Mouse (Mus musculus): ENCODE measurements at regions not wholly inside any gene's neighbourhood (a gene's known extent, or its start where the extent isn't known, plus 50 kb on each side); places are given as distances from the start of the nearest gene placed in this dataset.

DNA sequence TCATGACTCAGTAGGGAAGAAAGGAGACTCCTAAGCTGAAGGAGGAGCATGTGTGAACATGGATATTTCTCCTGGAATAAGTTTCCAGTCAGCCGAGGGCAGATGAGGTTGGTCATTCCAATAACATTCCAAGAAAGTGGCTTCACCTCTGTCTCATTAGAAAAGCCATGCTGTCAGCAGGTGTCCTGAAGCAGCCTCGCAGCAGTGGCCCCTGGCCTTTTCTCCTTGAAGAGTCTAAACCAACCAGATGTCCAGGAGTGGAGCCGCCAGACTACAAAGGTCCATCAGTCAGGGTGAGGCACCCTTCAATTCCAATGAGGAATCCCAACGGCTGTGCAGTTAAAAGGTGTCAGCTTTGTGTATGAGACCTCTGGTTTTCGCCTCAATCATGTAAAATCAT lies 197.2 kb upstream of the Klf3 start:
- no peak for DNase-seq (ENCODE audit: low read depth, low spot score)

DNA sequence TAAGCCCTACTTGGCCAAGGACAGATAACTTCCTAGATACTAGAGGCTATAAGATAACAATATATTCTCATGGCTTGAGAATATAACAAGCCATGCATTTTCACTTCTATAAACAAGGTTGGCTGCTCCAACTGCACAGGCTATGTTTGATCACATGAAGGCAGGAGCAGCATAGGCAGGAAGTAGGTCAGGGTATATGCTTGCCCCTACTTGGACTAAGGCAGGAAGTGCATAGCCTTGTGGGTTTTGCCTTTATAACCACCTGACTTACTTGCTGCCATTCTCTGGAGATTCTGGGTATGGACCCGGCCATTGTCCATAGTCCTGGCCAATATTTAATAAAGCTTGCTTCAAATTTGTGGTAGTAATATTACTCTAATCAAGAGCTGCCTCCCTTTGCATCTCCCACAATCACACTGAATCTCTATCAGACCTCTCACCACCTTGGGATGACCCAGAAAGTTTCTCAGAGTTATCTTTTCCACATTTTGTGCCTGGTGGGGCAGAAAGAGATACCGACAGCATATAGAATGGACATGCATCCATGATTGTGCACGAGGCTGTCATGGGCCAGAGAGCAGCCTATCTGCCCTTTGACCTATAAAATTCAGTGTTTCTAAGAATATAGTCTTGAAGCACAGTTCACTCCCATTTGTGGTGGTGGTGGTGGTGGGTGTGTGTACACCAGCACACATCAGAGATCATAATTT lies 193.7 kb upstream of the Klf3 start:
- no peak for DNase-seq (ENCODE audit: low read depth, low spot score)

DNA sequence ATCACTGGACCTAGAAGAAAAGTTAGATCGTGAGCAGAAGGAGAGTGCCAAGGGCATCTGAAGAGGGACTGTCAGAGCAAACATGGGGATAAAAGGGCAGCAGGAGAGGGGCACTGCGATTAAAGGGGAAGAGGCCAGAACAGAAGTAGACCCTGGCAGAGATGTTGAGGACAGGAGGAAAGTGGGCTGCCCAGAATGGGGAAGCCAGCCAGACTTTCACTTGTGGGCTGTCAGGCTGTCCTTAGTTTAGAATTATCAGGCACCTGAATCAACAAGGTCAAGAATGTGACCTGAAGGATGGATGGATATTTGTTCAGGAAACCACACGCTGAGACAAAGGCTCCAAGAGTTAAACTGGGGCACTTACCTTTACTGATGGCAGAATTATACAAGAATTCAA lies 193.0 kb upstream of the Klf3 start:
- DNase-seq (ENCODE audit: low read depth, low spot score): no peak

DNA sequence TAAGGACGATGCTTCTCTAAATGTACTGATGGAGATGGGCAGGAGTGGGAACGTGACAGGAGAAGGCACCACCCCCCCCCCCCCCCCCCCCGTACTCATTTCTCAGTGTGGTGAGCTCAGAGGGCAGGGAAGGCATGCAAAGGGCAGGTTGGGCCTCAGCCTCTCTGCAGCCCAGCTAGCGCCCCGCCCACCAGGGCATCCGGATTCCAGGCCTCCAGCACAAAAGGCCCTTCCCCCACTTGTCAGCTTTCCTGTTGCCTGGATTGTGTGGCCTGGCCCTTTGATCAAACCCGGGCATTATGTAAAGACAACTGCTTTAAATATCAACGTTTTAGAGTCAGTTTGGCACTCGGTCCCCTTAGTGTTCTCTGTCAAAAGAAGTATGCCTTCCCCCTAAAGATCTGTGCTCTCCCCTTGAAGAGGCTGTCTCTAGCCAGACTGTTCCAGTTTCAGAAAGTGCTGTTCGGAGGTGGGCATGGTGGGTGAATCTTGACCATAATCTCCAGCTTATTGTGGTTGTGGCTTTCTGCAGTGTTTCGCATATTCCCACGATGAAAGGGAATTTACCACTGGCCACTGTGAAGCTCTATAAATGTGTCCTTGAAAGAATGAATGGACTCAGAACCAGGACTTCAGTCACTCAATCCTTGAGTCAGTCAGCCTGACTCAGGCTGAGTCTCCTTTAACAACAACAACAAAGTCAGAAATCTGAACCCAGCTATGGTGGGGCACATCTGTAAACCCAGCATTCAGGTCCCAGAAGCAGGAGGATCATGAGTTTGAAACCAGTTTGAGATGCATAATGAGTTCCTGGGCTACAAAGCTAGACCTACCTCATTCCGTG lies 192.4 kb upstream of the Klf3 start:
- peak; percentile 73 for DNase-seq (ENCODE audit: low read depth, low spot score)

DNA sequence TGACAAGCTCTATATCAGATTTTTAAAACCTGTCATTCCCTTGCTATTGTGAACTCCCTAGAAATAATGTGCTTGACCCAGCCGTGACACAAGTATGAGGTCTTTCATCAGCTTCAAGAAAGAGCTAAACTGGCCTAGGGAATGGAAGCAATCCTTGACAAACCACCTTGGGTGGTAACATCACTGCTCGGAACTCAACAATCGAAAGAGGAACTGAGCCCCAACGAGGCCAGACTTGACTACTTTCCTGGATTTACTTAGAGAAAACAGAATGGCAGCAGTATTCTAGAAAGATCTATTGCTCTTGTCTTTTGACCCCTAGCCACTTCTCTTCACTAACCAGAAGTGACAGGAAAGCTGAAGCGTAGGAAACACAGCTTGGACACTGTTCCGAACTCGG lies 191.2 kb upstream of the Klf3 start:
- DNase-seq (ENCODE audit: low read depth, low spot score): no peak

DNA sequence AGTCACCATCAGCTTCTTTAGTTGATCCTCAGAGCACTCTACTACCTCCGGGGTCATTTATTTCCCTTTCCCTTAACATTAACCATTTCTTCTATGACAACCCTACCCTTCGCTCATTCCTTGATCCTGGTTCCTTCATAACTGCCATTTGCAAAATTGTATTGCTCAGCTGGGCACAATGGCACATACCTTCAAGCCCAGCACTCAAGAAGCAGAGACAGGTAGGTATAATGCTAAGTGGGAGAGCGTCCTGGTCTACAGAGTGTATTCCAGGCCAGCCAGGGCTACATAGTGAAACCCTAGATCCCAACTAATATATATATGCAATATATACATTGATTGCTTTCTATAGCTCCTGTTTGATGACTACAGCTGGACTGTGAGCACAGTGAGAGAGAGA lies 189.5 kb upstream of the Klf3 start:
- DNase-seq (ENCODE audit: low read depth, low spot score): no peak

DNA sequence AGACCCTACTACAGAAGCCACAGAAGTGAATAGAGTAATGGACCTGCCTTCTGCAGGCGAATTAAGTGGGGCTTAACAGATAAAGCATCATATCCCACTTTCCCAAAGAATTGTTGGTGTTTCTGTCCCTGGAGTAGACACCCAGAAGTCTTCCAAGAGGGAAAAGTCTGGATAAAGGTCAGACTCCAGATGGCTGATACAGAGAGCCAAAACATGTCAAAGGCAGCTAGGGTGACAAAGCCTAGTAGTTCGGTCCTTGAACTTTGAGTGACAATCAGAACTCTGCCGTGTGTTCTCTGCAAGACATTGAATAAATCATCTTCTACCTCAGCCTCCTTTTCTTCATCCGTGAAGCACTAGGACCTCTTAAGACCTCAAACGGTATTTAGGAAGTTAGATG lies 185.1 kb upstream of the Klf3 start:
- no peak for DNase-seq (ENCODE audit: low read depth, low spot score)

DNA sequence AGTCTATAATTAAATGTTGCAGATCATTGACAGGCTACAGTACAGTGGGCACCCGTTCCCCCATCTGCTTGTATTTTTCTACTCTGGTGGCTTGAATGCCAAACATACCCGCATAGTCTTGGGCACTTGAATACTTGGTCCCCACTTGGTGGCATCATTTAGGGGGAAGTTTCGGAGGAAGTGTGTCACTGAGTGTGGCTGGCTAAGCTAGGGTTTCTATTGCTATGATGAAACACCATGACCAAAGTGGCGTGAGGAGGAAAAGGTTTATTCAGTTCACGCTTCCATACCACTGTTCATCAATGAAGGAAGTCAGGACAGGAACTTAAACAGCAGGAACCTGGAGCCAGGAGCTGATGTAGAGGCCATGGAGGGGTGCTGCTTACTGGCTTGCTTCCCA lies 183.4 kb upstream of the Klf3 start:
- no peak for DNase-seq (ENCODE audit: low read depth, low spot score)

DNA sequence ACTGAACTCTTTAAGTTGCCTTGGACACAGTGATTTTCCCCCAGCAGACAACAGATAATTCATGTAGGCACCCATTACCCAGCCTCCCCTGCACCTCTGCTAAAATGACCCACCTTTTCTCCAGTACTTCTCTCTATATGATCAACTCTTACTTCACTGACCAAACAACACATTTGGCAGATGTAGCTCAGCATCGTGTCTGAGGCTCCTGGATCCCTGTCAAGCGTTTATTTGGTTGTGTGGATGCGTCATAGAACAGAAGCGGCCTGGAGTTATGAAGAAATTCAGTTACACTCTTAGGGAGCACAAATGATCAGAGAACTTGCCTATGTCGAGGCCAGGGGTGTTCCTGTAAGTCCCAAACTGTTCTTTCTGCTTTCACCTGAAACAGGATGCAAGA lies 182.5 kb upstream of the Klf3 start:
- no peak for DNase-seq (ENCODE audit: low read depth, low spot score)

DNA sequence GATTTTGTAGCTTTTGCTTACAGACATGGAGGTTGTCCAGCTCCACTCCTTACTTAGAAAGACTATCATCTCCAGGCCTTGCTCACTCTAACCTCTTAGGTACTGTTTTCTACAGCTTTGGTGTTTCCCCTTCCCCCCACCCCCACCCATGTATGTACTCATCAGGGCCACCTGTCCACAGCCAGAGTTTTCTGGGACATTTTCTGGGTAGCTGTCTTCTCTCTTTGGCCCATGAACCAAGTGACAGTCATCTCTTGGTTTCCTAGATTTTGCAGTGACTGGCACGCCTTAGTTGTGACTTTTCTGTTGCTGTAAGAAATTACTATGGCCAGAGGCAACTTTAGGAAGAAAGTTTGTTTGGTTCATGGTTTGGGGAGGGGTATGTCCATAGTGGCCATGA lies 181.8 kb upstream of the Klf3 start:
- DNase-seq (ENCODE audit: low read depth, low spot score): no peak

DNA sequence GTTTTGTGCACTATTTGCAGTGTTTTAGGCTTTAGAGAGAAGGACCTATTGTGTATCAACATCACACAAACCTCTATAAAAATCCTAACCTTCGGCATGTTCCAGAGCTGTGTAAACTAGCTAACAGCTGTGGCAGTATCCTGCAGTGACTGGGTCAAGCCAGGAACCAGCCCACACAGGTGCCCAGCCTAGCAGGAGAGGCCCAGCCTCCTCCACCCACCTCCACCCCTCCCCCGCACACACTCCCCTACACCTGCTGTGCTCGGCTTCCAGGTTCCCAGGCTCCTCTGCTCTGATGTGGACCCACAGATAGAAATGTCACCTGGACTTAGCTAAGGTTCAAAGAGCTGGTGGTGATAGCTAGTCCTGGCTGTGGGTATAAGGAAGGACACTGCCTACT lies 179.5 kb upstream of the Klf3 start:
- DNase-seq (ENCODE audit: low read depth, low spot score): no peak

DNA sequence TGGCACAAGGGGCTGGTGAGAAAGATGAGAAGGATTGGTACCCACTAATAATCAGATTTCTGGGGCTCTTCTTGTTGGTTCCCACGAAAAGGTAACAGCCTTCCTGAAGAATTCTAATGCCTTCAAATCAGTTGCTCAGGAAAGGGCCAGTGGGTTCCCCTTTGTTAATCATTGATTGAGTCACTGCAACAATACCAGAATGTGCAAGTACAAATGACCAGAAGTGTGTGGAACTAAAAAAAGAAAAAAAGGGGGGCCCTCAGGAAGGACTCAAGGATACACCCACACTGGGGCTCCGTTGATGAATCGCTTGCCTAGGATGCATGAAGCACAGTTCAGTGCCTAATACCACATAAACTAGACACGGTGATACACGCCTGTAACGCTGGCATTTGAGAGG lies 179.0 kb upstream of the Klf3 start:
- DNase-seq (ENCODE audit: low read depth, low spot score): no peak

DNA sequence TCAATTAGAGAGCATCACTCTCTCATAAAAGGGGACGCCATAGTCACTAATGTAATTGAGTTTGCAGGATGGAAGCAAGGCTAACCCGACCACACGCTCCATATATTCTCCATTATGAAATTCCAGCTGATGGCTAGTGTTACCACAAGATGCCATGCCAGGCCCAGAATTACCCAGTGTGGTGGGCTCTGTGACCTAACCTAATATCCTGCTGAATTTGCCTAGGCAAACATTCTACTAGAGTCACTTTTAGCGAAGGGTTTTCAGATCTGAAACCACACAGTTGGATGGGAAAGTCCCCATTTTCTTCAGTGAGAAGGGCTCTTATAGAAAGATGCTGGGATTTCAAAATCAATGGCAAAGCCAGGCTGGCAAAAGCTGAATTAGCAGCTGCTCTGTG lies 177.8 kb upstream of the Klf3 start:
- no peak for DNase-seq (ENCODE audit: low read depth, low spot score)

DNA sequence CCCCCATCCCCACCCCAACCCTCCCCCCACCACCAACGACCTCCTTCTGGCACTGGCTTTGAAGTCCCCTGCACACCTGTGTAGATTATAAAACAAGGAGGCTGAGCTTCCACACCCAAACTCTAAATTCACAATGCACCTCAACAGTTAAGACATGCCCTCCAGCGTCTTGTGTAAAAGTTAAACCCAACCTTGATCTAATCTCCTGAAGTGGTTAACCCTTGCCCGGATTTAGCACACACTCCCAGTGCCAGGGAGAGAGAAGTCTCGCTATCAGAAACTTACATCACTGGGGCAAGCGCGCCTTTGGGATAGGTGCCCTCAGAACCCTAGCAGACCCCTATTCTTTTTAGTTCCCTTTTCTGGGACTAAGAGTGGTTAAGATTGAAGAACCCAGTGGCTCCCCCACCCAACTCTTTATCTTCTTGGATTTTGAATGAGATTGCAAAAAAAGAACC lies 177.3 kb upstream of the Klf3 start:
- no peak for DNase-seq (ENCODE audit: low read depth, low spot score)

DNA sequence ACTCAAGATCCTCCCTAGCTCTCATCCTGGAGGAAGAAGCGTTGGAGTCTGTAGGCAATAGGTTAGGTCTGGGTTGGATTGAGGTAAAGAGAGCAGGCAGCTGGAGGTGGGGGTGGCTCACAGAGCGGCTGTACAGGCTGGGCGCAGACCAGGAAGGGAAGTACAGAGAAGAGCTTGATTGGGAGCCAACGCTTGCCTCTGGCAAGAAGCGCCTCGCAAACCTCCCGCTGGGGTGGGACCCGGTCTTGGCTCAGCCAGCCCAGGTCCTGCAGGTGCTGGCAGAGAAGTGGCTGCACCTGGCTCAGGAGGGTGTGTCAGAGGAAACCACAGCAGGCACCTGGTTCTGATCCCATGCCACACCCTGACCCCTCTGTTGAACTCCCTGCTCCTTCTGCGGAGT lies 176.8 kb upstream of the Klf3 start:
- DNase-seq (ENCODE audit: low read depth, low spot score): no peak

DNA sequence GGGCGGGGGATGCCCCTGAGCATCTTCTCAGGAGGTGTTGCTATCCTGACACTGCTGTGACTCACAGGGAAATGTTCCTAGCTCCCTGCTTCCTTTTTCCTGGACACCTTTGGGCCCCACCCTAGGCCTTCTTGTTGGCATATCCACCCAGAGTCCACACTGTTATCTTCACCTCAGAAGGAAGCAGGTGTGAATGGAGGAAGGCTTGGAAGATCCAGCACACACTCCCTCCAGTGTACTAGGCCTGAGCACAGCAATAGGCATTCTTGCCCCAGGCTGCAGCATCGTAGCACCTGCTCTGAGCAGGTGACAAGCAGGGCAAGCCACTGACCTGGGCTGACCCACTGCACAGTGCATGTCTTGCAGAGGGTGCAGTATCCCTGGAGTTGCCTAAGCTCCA lies 172.6 kb upstream of the Klf3 start:
- DNase-seq (ENCODE audit: low read depth, low spot score): no peak

DNA sequence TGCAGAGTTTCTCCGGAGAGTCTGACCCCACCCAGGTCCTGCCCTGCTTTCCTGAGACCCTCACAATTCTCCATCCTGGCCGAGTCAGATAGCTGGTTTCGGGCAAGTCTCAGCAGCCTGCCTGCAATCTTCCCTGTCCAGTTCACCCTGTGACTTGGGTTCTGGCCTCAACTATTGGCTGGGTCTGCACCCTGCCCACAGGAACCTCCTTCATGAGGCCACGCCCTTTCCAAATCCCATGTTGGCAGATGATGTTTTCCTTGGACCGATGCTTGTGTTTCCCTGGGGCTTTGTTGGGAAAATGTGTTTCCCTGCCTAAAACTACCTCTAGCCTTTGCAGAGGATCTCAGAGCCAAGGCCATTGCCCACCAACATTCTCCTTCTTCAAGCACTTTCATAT lies 171.0 kb upstream of the Klf3 start:
- no peak for DNase-seq (ENCODE audit: low read depth, low spot score)

DNA sequence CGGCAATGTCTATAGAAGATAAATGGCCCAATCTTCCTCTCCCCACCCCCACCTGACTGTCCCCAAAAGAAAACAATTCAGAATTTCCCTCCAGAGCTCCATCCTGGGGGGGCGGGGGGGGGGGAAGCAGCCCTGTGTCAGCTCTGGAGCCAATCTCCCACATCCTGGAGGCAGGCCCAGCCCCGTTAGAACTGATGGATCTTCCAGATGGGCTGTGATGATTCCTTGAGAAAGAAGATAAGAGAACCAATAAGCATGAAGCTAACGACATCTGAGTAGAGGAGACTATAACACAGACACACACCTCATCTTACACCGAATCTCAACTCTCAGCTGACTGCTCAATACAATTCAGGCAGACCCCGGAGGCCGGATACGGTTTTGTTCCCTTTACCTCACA lies 169.2 kb upstream of the Klf3 start:
- DNase-seq (ENCODE audit: low read depth, low spot score): no peak

DNA sequence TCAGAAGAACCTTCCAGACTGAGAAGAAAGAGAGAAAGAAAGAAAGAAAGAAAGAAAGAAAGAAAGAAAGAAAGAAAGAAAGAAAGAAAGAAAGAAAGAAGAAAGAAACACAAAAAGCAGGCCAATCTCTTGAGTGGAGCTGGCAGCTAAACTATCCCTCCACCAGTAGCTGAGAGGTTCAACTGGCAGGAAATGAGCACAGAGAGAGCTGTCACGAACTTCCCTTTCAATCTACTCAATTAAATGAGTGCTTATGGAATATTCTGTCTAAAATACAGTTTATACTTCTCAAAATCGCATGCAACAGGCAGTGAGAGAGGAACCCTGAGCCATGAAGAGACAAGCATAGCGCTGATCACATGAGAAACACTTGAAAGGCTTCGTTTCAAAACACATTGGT lies 168.5 kb upstream of the Klf3 start:
- no peak for DNase-seq (ENCODE audit: low read depth, low spot score)

DNA sequence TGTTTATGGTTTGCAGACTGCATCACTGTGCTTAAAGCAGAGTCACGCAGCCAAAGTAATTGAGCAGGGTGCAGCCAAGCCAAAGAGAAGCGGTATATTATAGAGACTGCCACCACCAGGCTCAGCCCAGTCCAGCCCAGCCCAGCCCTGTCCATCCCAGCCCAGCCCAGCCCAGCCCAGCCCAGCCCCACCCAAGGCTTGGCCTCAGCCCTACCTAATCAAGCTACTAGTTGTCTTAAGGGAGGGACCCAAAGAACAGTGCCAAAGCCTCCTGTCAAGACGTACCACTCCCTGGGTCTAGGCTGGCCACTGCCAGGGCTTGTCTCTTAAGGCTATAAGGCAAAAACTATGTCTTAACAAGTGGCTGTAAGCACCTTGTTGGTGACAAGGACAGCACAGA lies 166.9 kb upstream of the Klf3 start:
- no peak for DNase-seq (ENCODE audit: low read depth, low spot score)

DNA sequence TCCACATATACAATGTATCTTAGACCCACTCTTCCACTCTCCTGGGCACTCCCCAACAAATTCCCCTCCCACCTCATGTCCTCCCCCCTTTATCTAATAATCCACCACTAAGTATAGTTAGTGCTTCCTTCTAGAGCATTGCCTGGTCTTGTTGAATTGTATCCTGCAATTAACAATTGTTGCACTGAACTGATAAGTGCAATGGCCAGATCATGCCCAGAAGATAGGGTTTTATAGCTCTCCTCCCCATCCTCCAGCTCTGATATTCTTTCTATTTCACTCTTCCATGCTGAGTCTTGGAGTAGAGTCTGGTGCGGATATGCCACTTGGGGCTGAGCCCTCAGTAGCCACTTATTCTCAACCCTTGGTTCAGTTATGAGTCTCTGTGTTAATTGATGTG lies 159.6 kb upstream of the Klf3 start:
- DNase-seq (ENCODE audit: low read depth, low spot score): no peak

DNA sequence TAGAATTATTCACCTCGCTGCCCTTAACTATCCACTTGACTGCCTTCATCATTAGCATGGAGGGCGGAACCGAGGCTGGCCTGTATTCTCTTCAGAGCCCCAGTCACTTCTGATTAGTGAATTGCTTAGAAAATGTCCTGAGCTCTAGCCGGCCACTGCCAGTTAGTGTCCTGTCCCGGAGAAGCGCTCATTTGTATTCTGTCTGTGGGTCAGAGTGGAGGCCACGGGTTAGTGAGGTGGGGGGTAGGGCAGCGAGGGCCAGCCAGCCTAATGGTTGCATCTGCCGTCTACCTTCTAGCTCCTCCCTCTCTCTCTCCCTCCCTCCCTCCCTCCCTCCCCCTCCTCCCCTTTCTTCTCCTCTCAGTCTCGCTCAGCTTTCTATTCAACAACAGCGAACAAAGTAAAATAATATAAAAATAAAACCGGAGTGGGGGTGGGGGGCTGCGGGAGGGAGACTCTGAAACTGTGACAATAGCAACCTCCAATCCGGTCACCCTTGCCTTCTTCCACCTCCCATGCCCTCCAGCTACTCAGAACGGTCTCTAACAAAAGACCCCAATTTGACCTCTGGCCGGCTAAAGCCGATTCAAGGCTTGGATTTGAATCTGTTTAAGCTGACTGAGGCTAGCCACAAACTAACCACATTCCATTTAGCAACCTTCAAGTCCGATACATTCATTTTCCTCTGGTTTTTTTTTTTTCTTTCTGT lies 155.6 kb upstream of the Klf3 start:
- peak; percentile 38 for DNase-seq (ENCODE audit: low read depth, low spot score)

DNA sequence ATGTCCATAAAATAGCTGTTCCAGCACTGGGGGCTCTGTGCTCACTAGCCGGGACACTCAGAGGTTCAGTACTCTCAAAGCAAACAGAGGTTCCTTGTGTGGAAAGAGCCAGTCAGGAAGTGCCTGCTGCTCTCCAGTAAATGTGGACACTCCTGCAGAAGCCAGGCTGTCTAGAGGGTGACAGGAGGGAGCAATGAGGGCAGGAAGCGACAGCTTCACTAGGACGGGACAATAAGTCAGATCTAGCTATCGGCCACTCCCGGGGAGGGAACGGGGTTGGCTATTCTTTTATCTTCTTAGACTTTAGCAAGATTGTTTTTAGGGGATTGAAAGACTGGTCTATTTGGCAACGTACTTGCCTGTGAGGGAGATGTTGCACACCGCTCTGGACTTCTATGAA lies 154.7 kb upstream of the Klf3 start:
- peak; percentile 29 for DNase-seq (ENCODE audit: low read depth, low spot score)

Measured in embryo, embryonic 11.5 days (tissue).